Mouse (Mus musculus): ENCODE measurements at regions not wholly inside any gene's neighbourhood (a gene's known extent, or its start where the extent isn't known, plus 50 kb on each side); places are given as distances from the start of the nearest gene placed in this dataset.

DNA sequence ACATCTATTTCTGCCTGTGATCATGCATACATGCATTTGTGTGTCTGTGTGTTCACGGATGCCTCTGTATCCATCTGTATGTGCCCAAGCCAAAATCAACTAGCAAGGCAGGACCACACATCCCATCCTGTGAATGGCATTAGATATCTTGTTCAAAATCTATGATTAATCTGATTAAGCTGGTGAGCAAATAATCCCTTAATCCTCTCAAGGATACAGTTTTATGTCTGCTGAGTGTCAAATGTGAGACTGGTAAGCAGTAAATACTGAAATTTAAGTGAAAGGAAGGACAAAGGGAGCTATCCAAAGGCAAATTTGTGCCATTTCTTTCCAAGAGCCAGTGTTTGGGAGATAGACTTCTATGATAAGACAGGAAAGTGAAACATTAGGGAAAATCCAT, 683.4 kb downstream of the Cypt12 start:
- H3K4me1 ChIP-seq (ENCODE audit: control insufficient read depth, insufficient read depth, insufficient read length, low read length): no peaks in the 10 kb centered on the region
- TF ChIP-seq POLR2A (IDR thresholded peaks at IDR 0.05; ENCODE audit: low read depth, low read length) (no peak), CTCF (IDR thresholded peaks at IDR 0.05; ENCODE audit: extremely low read depth, insufficient read length, insufficient replicate concordance, low read depth, low read length) (no peak)
- H3K27ac ChIP-seq (ENCODE audit: insufficient read depth, low read depth, low read length): no peak overlapping the region
- no peaks in the 10 kb centered on the region for H3K36me3 ChIP-seq (ENCODE audit: control insufficient read depth, insufficient read depth, low read length)
- WGBS: 90% methylated on average over 1 of the region's 1 CpGs
- H3K27me3 ChIP-seq (ENCODE audit: control insufficient read depth, insufficient read depth, low read length): no peaks in the 10 kb centered on the region
- no peak overlapping the region for H3K4me3 ChIP-seq (ENCODE audit: low read depth, low read length)

- Histone ChIP-seq H3K36me3 (ENCODE audit: control insufficient read depth, insufficient read depth, low read length) (no peaks in the 10 kb centered on the region), H3K27me3 (ENCODE audit: control insufficient read depth, insufficient read depth, low read length) (no peaks in the 10 kb centered on the region), H3K27ac (ENCODE audit: insufficient read depth, low read depth, low read length) (no peak overlapping the region), H3K4me1 (ENCODE audit: control insufficient read depth, insufficient read depth, insufficient read length, low read length) (no peaks in the 10 kb centered on the region), H3K4me3 (ENCODE audit: low read depth, low read length) (no peak overlapping the region)
- TF ChIP-seq CTCF (IDR thresholded peaks at IDR 0.05; ENCODE audit: extremely low read depth, insufficient read length, insufficient replicate concordance, low read depth, low read length) (no peak), POLR2A (IDR thresholded peaks at IDR 0.05; ENCODE audit: low read depth, low read length) (no peak)
These were observed 686.6 kb downstream of the Cypt12 start for GRCm38 (mm10) chr3:18634855-18635254.

DNA sequence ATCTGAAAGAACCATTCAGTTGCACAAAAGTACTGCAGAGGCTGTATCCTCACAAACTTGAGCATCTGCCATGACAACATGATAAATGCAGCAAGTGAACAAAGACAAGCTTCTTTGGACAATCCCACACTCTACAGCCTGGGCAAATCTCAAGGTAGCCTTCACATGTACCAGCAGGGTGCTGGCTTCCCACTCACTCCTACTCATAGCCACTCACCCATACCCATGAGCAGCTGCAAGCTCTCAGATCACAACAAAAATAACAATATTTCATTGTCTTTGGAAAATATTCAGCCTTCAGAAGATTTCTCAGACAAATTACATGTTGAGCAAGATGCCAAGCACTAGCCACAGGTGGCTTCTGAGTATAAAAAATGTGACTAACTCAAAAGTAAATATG, 689.3 kb downstream of the Cypt12 start:
- Histone ChIP-seq H3K27ac (ENCODE audit: insufficient read depth, low read depth, low read length) (no peak overlapping the region), H3K36me3 (ENCODE audit: control insufficient read depth, insufficient read depth, low read length) (no peaks in the 10 kb centered on the region), H3K4me3 (ENCODE audit: low read depth, low read length) (no peak overlapping the region), H3K4me1 (ENCODE audit: control insufficient read depth, insufficient read depth, insufficient read length, low read length) (no peaks in the 10 kb centered on the region), H3K27me3 (ENCODE audit: control insufficient read depth, insufficient read depth, low read length) (no peaks in the 10 kb centered on the region)
- no peak for TF ChIP-seq CTCF (IDR thresholded peaks at IDR 0.05; ENCODE audit: extremely low read depth, insufficient read length, insufficient replicate concordance, low read depth, low read length)
- TF ChIP-seq POLR2A (IDR thresholded peaks at IDR 0.05; ENCODE audit: low read depth, low read length): no peak

DNA sequence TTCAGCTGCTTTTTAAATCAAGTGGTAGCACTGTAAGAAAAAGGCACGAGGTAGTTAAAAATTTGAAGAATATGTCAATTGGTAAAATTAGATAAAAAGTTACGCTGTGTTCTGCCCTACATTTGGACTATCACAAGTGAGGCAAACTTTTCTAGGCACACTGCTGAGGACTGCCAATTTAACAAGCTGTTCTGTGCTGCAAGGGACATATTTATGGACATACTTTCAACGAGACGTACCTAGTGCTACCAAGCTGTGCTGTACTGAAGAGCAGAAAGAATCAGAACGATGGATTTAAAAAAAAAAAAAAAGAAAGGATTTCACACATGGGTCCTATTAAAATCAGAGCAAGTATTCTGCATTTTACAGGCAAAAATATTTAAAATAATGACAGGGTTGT, 692.1 kb downstream of the Cypt12 start:
- no peak for TF ChIP-seq POLR2A (IDR thresholded peaks at IDR 0.05; ENCODE audit: low read depth, low read length)
- no peak for TF ChIP-seq CTCF (IDR thresholded peaks at IDR 0.05; ENCODE audit: extremely low read depth, insufficient read length, insufficient replicate concordance, low read depth, low read length)

DNA sequence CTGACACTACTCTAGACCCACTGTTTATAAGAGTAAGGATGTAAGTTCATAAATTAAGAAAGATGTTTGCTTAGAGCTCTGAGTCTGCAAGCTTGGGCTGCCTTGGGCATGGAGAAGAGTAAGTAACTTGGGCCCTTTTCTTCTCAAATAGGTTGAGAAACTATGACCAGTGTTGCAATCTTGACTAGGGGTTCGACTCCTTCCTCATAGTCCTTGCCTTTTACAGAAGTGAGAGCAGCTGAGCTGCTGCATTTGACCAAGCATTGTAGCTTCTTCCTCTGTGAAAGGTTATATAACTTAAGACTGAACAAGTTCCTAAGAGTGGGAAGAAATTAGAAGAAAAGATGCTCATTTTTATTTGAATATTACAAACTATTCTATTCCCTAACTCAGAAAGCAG, 693.5 kb downstream of the Cypt12 start:
- Histone ChIP-seq H3K27me3 (ENCODE audit: control insufficient read depth, insufficient read depth, low read length) (no peaks in the 10 kb centered on the region), H3K4me1 (ENCODE audit: control insufficient read depth, insufficient read depth, insufficient read length, low read length) (no peaks in the 10 kb centered on the region), H3K4me3 (ENCODE audit: low read depth, low read length) (no peak overlapping the region), H3K36me3 (ENCODE audit: control insufficient read depth, insufficient read depth, low read length) (no peaks in the 10 kb centered on the region), H3K27ac (ENCODE audit: insufficient read depth, low read depth, low read length) (no peak overlapping the region)
- WGBS: 58% methylated on average over 1 of the region's 1 CpGs
- TF ChIP-seq POLR2A (IDR thresholded peaks at IDR 0.05; ENCODE audit: low read depth, low read length) (no peak), CTCF (IDR thresholded peaks at IDR 0.05; ENCODE audit: extremely low read depth, insufficient read length, insufficient replicate concordance, low read depth, low read length) (no peak)

More for the DNA sequence above, 692.1 kb downstream of the Cypt12 start:
- no peak overlapping the region for H3K4me3 ChIP-seq (ENCODE audit: low read depth, low read length)
- no peaks in the 10 kb centered on the region for H3K4me1 ChIP-seq (ENCODE audit: control insufficient read depth, insufficient read depth, insufficient read length, low read length)
- 82% methylated on average over 5 of the region's 5 CpGs for WGBS
- no peaks in the 10 kb centered on the region for H3K36me3 ChIP-seq (ENCODE audit: control insufficient read depth, insufficient read depth, low read length)
- H3K27me3 ChIP-seq (ENCODE audit: control insufficient read depth, insufficient read depth, low read length): no peaks in the 10 kb centered on the region
- no peak overlapping the region for H3K27ac ChIP-seq (ENCODE audit: insufficient read depth, low read depth, low read length)

- WGBS: 64% methylated on average over 4 of the region's 4 CpGs
- TF ChIP-seq POLR2A (IDR thresholded peaks at IDR 0.05; ENCODE audit: low read depth, low read length) (no peak), CTCF (IDR thresholded peaks at IDR 0.05; ENCODE audit: extremely low read depth, insufficient read length, insufficient replicate concordance, low read depth, low read length) (no peak)
- Histone ChIP-seq H3K27ac (ENCODE audit: insufficient read depth, low read depth, low read length) (peak overlapping the region; percentile 22; the same call in 1 of the 2 replicates), H3K36me3 (ENCODE audit: control insufficient read depth, insufficient read depth, low read length) (no peaks in the 10 kb centered on the region), H3K4me3 (ENCODE audit: low read depth, low read length) (no peak overlapping the region), H3K4me1 (ENCODE audit: control insufficient read depth, insufficient read depth, insufficient read length, low read length) (no peaks in the 10 kb centered on the region), H3K27me3 (ENCODE audit: control insufficient read depth, insufficient read depth, low read length) (no peaks in the 10 kb centered on the region)
These were observed 695.3 kb downstream of the Cypt12 start for GRCm38 (mm10) chr3:18643408-18644035.

- 59% methylated on average over 7 of the region's 7 CpGs for WGBS
- Histone ChIP-seq H3K4me3 (ENCODE audit: low read depth, low read length) (no peak overlapping the region), H3K27ac (ENCODE audit: insufficient read depth, low read depth, low read length) (no peak overlapping the region), H3K36me3 (ENCODE audit: control insufficient read depth, insufficient read depth, low read length) (no peaks in the 10 kb centered on the region), H3K4me1 (ENCODE audit: control insufficient read depth, insufficient read depth, insufficient read length, low read length) (no peaks in the 10 kb centered on the region), H3K27me3 (ENCODE audit: control insufficient read depth, insufficient read depth, low read length) (no peaks in the 10 kb centered on the region)
- TF ChIP-seq POLR2A (IDR thresholded peaks at IDR 0.05; ENCODE audit: low read depth, low read length) (no peak), CTCF (IDR thresholded peaks at IDR 0.05; ENCODE audit: extremely low read depth, insufficient read length, insufficient replicate concordance, low read depth, low read length) (no peak)
These were observed 697.3 kb downstream of the Cypt12 start for GRCm38 (mm10) chr3:18645481-18645880.

Measured in small intestine, adult 2 months (tissue).